Mouse (Mus musculus) erythroid progenitor cell, adult 5-6 weeks (primary cell): Measurements from ENCODE around the gene Olfr1496. TPM values are rescaled to one million over a fixed set of nuclear protein-coding genes. Genes with fewer than 3 reads are reported as not detected.
"Not testable (repeated sequence)": the region's sequence is repeated elsewhere in the genome, so short reads cannot be mapped to it uniquely, and the experiment has no call there.

Experiments
- ATAC-seq: replicated peaks from 2 replicates; pipeline ENCODE4 v1.8.0; 2016; ENCODE audit warnings: moderate number of reproducible peaks, mild to moderate bottlenecking, moderate TSS enrichment, inconsistent platforms; ENCODE audit not compliant: poor library complexity, low FRiP score, severe bottlenecking
- total RNA-seq, 2 experiments: library from RNA; stranded (forward) in 1 of 2; stranded (reverse) in 1 of 2; fragments of 150-400 nt in 1 of 2; fragments of 186-747, 209-891 nt in 1 of 2; gene quantifications; 2 replicates each; pipeline versions ENCODE4 v1.2.3 to v1.2.4; 2015 to 2017; ENCODE audit warnings: low replicate concordance in 2 of 2

Gene Olfr1496
- total RNA-seq (2015; ENCODE audit: low replicate concordance) (not detected in 2 replicates), total RNA-seq (2017; ENCODE audit: low replicate concordance) (not detected in 2 replicates)

GRCm38 (mm10) chr19:13777578-13777977, at the start of gene Olfr1496:
TSS of gene Olfr1496 (plus strand) at chr19:13777878.
- no peak for ATAC-seq

- no peak for ATAC-seq
Observed at GRCm38 (mm10) chr19:13739428-13739827, 38.2 kb upstream of the Olfr1496 start, which contains the start of gene Olfr1494. TSS of gene Olfr1494 (plus strand) at chr19:13739728.

GRCm38 (mm10) chr19:13749366-13749765, 28.3 kb upstream of the Olfr1496 start:
- no peak for ATAC-seq

GRCm38 (mm10) chr19:13764306-13764705, 13.4 kb upstream of the Olfr1496 start, which contains the start of gene Olfr1495:
TSS of gene Olfr1495 (plus strand) at chr19:13764606.
- no peak for ATAC-seq

GRCm38 (mm10) chr19:13768565-13769276, 9.0 kb upstream of the Olfr1496 start:
- no peak for ATAC-seq

GRCm38 (mm10) chr19:13798102-13798501, 20.4 kb downstream of the Olfr1496 start, which contains the start of gene Olfr1497:
TSS of gene Olfr1497 (minus strand) at chr19:13798202.
- no peak for ATAC-seq

GRCm38 (mm10) chr19:13805486-13805885, 27.8 kb downstream of the Olfr1496 start:
- ATAC-seq = not testable (repeated sequence)

GRCm38 (mm10) chr19:13812823-13813222, 35.1 kb downstream of the Olfr1496 start:
- ATAC-seq = no peak

GRCm38 (mm10) chr19:13818827-13819226, 41.1 kb downstream of the Olfr1496 start:
- no peak for ATAC-seq

GRCm38 (mm10) chr19:13819347-13819746, 41.7 kb downstream of the Olfr1496 start, which contains the start of gene Olfr1499:
TSS of gene Olfr1499 (minus strand) at chr19:13819447.
- no peak for ATAC-seq

- no peak for ATAC-seq
Observed at GRCm38 (mm10) chr19:13820847-13821246, 43.2 kb downstream of the Olfr1496 start.

GRCm38 (mm10) chr19:13828447-13828846, 50.8 kb downstream of the Olfr1496 start:
- no peak for ATAC-seq

- no peak for ATAC-seq
Observed at GRCm38 (mm10) chr19:13830388-13830787, 52.7 kb downstream of the Olfr1496 start, which contains the start of gene Olfr1500. TSS of gene Olfr1500 (minus strand) at chr19:13830488.

Other genes with a start within 250 kb of the Olfr1496 start
- not detected in 2 replicates for gene Olfr1480, start 250.0 kb upstream of the Olfr1496 start, total RNA-seq (2015; ENCODE audit: low replicate concordance)
- gene Olfr1480, start 250.0 kb upstream of the Olfr1496 start, total RNA-seq (2017; ENCODE audit: low replicate concordance) = not detected in 2 replicates
- not detected in 2 replicates for gene Olfr1484, start 194.4 kb upstream of the Olfr1496 start, total RNA-seq (2015; ENCODE audit: low replicate concordance)
- gene Olfr1484, start 194.4 kb upstream of the Olfr1496 start, total RNA-seq (2017; ENCODE audit: low replicate concordance) = 0.39 TPM in 1 of 2 replicates, not detected in the other
- gene Olfr1487, start 160.5 kb upstream of the Olfr1496 start, total RNA-seq (2015; ENCODE audit: low replicate concordance) = not detected in 2 replicates
- not detected in 2 replicates for gene Olfr1487, start 160.5 kb upstream of the Olfr1496 start, total RNA-seq (2017; ENCODE audit: low replicate concordance)
- gene Olfr1489, start 146.3 kb upstream of the Olfr1496 start, total RNA-seq (2015; ENCODE audit: low replicate concordance) = not detected in 2 replicates
- not detected in 2 replicates for gene Olfr1489, start 146.3 kb upstream of the Olfr1496 start, total RNA-seq (2017; ENCODE audit: low replicate concordance)
- not detected in 2 replicates for gene Olfr1490, start 126.8 kb upstream of the Olfr1496 start, total RNA-seq (2015; ENCODE audit: low replicate concordance)
- gene Olfr1490, start 126.8 kb upstream of the Olfr1496 start, total RNA-seq (2017; ENCODE audit: low replicate concordance) = not detected in 2 replicates
- not detected in 2 replicates for gene Olfr1491, start 80.6 kb upstream of the Olfr1496 start, total RNA-seq (2015; ENCODE audit: low replicate concordance)
- not detected in 2 replicates for gene Olfr1491, start 80.6 kb upstream of the Olfr1496 start, total RNA-seq (2017; ENCODE audit: low replicate concordance)
- not detected in 2 replicates for gene Olfr1493-ps1, start 54.6 kb upstream of the Olfr1496 start, total RNA-seq (2015; ENCODE audit: low replicate concordance)
- gene Olfr1493-ps1, start 54.6 kb upstream of the Olfr1496 start, total RNA-seq (2017; ENCODE audit: low replicate concordance) = not detected in 2 replicates
- not detected in 2 replicates for gene Olfr1494, start 38.1 kb upstream of the Olfr1496 start, total RNA-seq (2015; ENCODE audit: low replicate concordance)
- gene Olfr1494, start 38.1 kb upstream of the Olfr1496 start, total RNA-seq (2017; ENCODE audit: low replicate concordance) = not detected in 2 replicates
- not detected in 2 replicates for gene Olfr1495, start 13.3 kb upstream of the Olfr1496 start, total RNA-seq (2015; ENCODE audit: low replicate concordance)
- not detected in 2 replicates for gene Olfr1495, start 13.3 kb upstream of the Olfr1496 start, total RNA-seq (2017; ENCODE audit: low replicate concordance)
- not detected in 2 replicates for gene Olfr1497, start 20.3 kb downstream of the Olfr1496 start, total RNA-seq (2015; ENCODE audit: low replicate concordance)
- not detected in 2 replicates for gene Olfr1497, start 20.3 kb downstream of the Olfr1496 start, total RNA-seq (2017; ENCODE audit: low replicate concordance)
- gene Olfr1499, start 41.6 kb downstream of the Olfr1496 start, total RNA-seq (2015; ENCODE audit: low replicate concordance) = not detected in 2 replicates
- gene Olfr1499, start 41.6 kb downstream of the Olfr1496 start, total RNA-seq (2017; ENCODE audit: low replicate concordance) = not detected in 2 replicates
- gene Olfr1500, start 52.6 kb downstream of the Olfr1496 start, total RNA-seq (2015; ENCODE audit: low replicate concordance) = not detected in 2 replicates
- not detected in 2 replicates for gene Olfr1500, start 52.6 kb downstream of the Olfr1496 start, total RNA-seq (2017; ENCODE audit: low replicate concordance)
- gene Olfr1501, start 72.8 kb downstream of the Olfr1496 start, total RNA-seq (2015; ENCODE audit: low replicate concordance) = not detected in 2 replicates
- not detected in 2 replicates for gene Olfr1501, start 72.8 kb downstream of the Olfr1496 start, total RNA-seq (2017; ENCODE audit: low replicate concordance)
- not detected in 2 replicates for gene Olfr1502, start 83.9 kb downstream of the Olfr1496 start, total RNA-seq (2015; ENCODE audit: low replicate concordance)
- gene Olfr1502, start 83.9 kb downstream of the Olfr1496 start, total RNA-seq (2017; ENCODE audit: low replicate concordance) = not detected in 2 replicates
- not detected in 2 replicates for gene Olfr1504, start 120.0 kb downstream of the Olfr1496 start, total RNA-seq (2015; ENCODE audit: low replicate concordance)
- gene Olfr1504, start 120.0 kb downstream of the Olfr1496 start, total RNA-seq (2017; ENCODE audit: low replicate concordance) = not detected in 2 replicates
- gene Olfr1505, start 135.7 kb downstream of the Olfr1496 start, total RNA-seq (2015; ENCODE audit: low replicate concordance) = not detected in 2 replicates
- gene Olfr1505, start 135.7 kb downstream of the Olfr1496 start, total RNA-seq (2017; ENCODE audit: low replicate concordance) = not detected in 2 replicates